Mouse (Mus musculus) cerebellum, adult 2 months (tissue): ENCODE results near the gene Hist1h3c.

Source experiments
- CTCF ChIP-seq: fragments of 200-500 bp; IDR thresholded peaks from 2 replicates; pipeline ENCODE4 v1.5.1; 2011; ENCODE audit warnings: low read depth, mild to moderate bottlenecking, control low read depth, low read length, moderate library complexity, borderline replicate concordance; ENCODE audit not compliant: insufficient read depth
- POLR2A ChIP-seq: fragments of 200-500 bp; IDR thresholded peaks from 2 replicates; pipeline ENCODE4 v1.6.1; 2011; ENCODE audit warnings: low read length, control low read depth, borderline replicate concordance; ENCODE audit not compliant: insufficient read depth

DNA sequence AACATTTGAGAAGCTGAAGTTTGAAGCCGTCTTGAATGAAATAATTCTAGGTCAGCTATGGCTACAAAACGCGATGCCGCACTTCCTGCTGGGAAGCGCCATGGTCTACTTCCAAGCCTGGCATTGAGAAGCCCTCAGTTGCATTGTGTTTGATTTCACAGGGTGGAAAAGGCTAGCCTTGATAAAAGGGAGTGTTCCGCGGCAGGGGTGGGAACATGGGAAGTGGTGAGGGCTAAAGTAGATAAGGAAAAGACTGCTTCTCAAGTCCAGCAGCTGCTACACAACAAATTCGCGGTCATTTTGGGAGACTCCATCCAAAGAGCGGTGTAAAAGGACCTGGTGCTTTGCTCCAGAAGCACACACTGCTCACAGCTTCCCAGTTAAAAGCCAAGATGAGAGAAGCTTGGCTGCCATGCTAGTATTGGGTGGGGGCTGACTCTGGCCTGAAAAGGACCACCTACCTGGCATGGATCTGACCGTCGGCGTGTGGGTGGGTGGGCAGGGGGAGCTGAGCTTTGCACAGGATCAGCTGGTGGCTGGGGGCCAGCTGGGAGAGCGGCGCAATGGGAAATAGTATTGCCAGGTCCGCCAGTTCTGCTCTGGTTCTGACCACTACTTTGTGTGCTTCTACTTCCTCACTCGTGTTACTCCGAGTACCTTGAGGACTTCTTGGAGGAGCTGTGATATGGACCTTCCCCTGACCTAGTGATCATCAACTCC, 16.8 kb downstream of the Hist1h3c start:
- TF ChIP-seq POLR2A (no peak), CTCF (no peak)
